Comparison of ENCODE assay signal across 8 mouse cellular contexts in genomic region chrX:8892343-8893155, GRCm38 (mm10). TPM values are rescaled to one million over a fixed set of nuclear protein-coding genes. Genes with fewer than 3 reads are reported as not detected.
DNase-seq lines count a peak whose midpoint lies in the region; ATAC-seq lines count a peak whose summit lies in the region.

TSS of gene B630019K06Rik (plus strand) at chrX:8892382.

- peaks cover 4% of the 10 kb centered on the region; the same call in 1 of the 2 replicates for H3K9me3 ChIP-seq in hindbrain, embryonic 16.5 days (ENCODE audit: control insufficient read depth, low read length)

- DNase-seq in T-cell, adult 2 months (ENCODE audit: low spot score): peak; percentile 68
- peak; percentile 42 to 52 for DNase-seq in cerebellum, postnatal 36 days
- peak; percentile 29 to 43 for DNase-seq in gastrocnemius, adult 8-10 months (ENCODE audit: low spot score in 2 of 2)
- peak; percentile 31 to 63 for DNase-seq in left cerebral cortex, adult 18-20 months (ENCODE audit: low spot score in 2 of 2)
- DNase-seq in lung, postnatal 36 days: peak; percentile 69
- peak; percentile 31 for DNase-seq in retina, postnatal 7 days (ENCODE audit: low read depth, low spot score)
- peak; percentile 55 for DNase-seq in urinary bladder, postnatal 25 days (ENCODE audit: low spot score)

- peak within 1 kb of the TSS; percentile 85 for H3K9ac ChIP-seq in hindbrain, embryonic 16.5 days (ENCODE audit: low read depth, low read length)

- peak; percentile 90 for ATAC-seq in hindbrain, embryonic 16.5 days

- no peaks in the 10 kb centered on the region for H3K27me3 ChIP-seq in hindbrain, embryonic 16.5 days (replicated peaks; ENCODE audit: control insufficient read depth, insufficient read depth, low read length)

- H3K27ac ChIP-seq in hindbrain, embryonic 16.5 days (ENCODE audit: low read depth, low read length): peak within 1 kb of the TSS; percentile 87

- peak within 1 kb of the TSS; percentile 59 for H3K4me3 ChIP-seq in hindbrain, embryonic 16.5 days (ENCODE audit: low read length)

- H3K4me2 ChIP-seq in hindbrain, embryonic 16.5 days (ENCODE audit: low read length): peak within 1 kb of the TSS; percentile 72

- no peaks in the 10 kb centered on the region for H3K4me1 ChIP-seq in hindbrain, embryonic 16.5 days (ENCODE audit: control insufficient read depth, insufficient read depth, low read depth, low read length)

- H3K36me3 ChIP-seq in hindbrain, embryonic 16.5 days (ENCODE audit: control insufficient read depth, insufficient read depth, low read length): no peaks in the 10 kb centered on the region

- 20% methylated on average over 59 of the region's 95 CpGs for WGBS in hindbrain, embryonic 16.5 days

RNA-seq across cellular contexts. Expression of gene B630019K06Rik, which starts in this region (rescaled TPM):
- under 1 TPM in 3 of 4 experiments, not detected in 1; 0.21 to 0.45 (median 0.34) TPM for total RNA-seq in gastrocnemius, adult 8-10 months (2022)
- polyA plus RNA-seq in hindbrain, embryonic 16.5 days (2015; fragmentation: Nextera tagmentation; extraction: Ambion mirVana): 22.4 and 23.5 TPM in 2 replicates
- total RNA-seq in left cerebral cortex, adult 18-20 months (2021): 10 to 100 TPM; 32.4 to 35.7 TPM

Comparison
In these comparisons a context has a peak if more than half of its experiments do, and no peak if none do; other contexts are left out.
1. Peak in every context shown above with its lines: DNase-seq, ATAC-seq, H3K4me3 ChIP-seq and H3K27ac ChIP-seq.
2. RNA of gene B630019K06Rik (total RNA-seq): 32.4 to 35.7 TPM in left cerebral cortex, adult 18-20 months; 0.21 to 0.45 TPM in gastrocnemius, adult 8-10 months; every median in the first group is over 10 times any median in the second.
3. Peak in DNase-seq in gastrocnemius, adult 8-10 months; RNA of the gene not detected or under 1 TPM.